ENCODE assay signal across 8 mouse cellular contexts in the genomic region with DNA sequence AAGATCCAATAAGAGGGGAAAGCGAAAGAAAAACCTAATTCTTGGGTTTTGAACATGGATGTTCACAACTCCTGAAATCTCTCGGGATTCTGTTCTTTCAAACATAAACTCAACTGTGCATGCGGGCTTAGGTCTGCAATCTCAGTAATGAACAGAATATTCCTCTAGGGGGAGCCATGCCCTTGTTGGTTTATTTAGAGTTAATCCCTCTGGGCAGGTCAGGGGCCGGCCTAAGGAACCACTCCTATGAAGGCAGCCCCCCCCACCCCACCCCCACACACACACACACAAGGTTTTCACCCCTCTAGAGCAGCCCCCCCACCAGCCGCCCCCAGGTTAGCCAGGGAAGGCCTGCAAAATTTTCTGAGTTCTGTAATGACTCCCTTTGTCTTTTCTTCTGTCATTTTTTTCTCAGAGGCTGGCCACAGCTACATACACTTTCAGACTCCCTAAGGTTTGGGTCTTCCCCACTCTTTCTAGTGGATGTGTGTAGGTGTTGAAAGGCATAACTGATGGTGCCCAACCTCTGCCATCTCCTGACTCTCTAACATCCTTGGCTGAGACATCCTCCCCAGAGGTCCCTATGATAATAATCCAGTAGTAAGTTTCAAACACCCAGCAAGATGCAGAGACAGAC. TPM values are rescaled to one million over a fixed set of nuclear protein-coding genes. Genes with fewer than 3 reads are reported as not detected.
DNase-seq lines count a peak whose midpoint lies in the region; ATAC-seq and TF ChIP-seq lines count a peak whose summit lies in the region.

No protein-coding gene starts in this region.

- no peak for TF ChIP-seq POLR2A in cerebellum, adult 2 months (IDR thresholded peaks at IDR 0.05; ENCODE audit: borderline replicate concordance, insufficient read depth, low read length)

- WGBS in cerebellum, adult 2 months = 23% methylated on average over 5 of the region's 5 CpGs
- 11% methylated on average over 5 of the region's 5 CpGs for WGBS in liver, embryonic 12.5 days (ENCODE audit: insufficient replicate concordance)

- H3K4me3 ChIP-seq in cerebellum, adult 2 months (replicated peaks; ENCODE audit: insufficient read depth, low read depth, low read length) = no peak overlapping the region
- H3K4me3 ChIP-seq in liver, embryonic 12.5 days = no peak overlapping the region

- no peak overlapping the region for H3K4me2 ChIP-seq in liver, embryonic 12.5 days

- no peaks in the 10 kb centered on the region for H3K9me3 ChIP-seq in liver, embryonic 12.5 days (replicated peaks)

- ATAC-seq in cerebellum, adult (ENCODE audit: insufficient number of reproducible peaks, low FRiP score, low TSS enrichment) = no peak
- no peak for ATAC-seq in liver, embryonic 12.5 days

- DNase-seq in cerebellum, adult 2 months = peak in 1 of 2 experiments; percentile 20
- peak; percentile 17 for DNase-seq in liver
- peak; percentile 78 for DNase-seq in embryo, embryonic 10 days (ENCODE audit: low spot score)
- peak; percentile 45 for DNase-seq in kidney, postnatal 14 days
- DNase-seq in retina, embryonic 14.5 days (ENCODE audit: low spot score) = peak; percentile 87
- no peak for DNase-seq in urinary bladder, postnatal 36 days (ENCODE audit: low spot score in 2 of 2)

- no peaks in the 10 kb centered on the region for H3K36me3 ChIP-seq in liver, embryonic 12.5 days

- no peaks in the 10 kb centered on the region for H3K27me3 ChIP-seq in cerebellum, adult 2 months (ENCODE audit: control insufficient read depth, insufficient read depth, low read length)
- H3K27me3 ChIP-seq in liver, embryonic 12.5 days (replicated peaks) = peaks cover 9% of the 10 kb centered on the region

- no peak overlapping the region for H3K9ac ChIP-seq in liver, embryonic 12.5 days

- no peak overlapping the region for H3K27ac ChIP-seq in cerebellum, adult 2 months (ENCODE audit: insufficient read depth, low read length)
- H3K27ac ChIP-seq in liver, embryonic 12.5 days = no peak overlapping the region

- peak; percentile 38; the same call in 1 of the 2 replicates for TF ChIP-seq CTCF in cerebellum, adult 2 months (IDR thresholded peaks at IDR 0.05; ENCODE audit: borderline replicate concordance, insufficient read depth, low read depth, low read length)

- no peaks in the 10 kb centered on the region for H3K4me1 ChIP-seq in cerebellum, adult 2 months (ENCODE audit: control insufficient read depth, insufficient read depth, low read length)
- no peaks in the 10 kb centered on the region for H3K4me1 ChIP-seq in liver, embryonic 12.5 days

RNA-seq across cellular contexts. Expression of a gene that starts 16.2 kb away (rescaled TPM):
- polyA plus RNA-seq in cerebellum, adult 2 months (2012; rRNA removed) = 12.5 and 15.2 TPM in 2 replicates
- 0.08 and 0.26 TPM in 2 replicates for polyA plus RNA-seq in liver, embryonic 12.5 days (2016; fragmentation: Nextera tagmentation; extraction: Ambion mirVana)

Comparison
In these comparisons a context has a peak if more than half of its experiments do, and no peak if none do; other contexts are left out.
1. DNase-seq: peak in liver (single experiment), embryo, embryonic 10 days (single experiment), kidney, postnatal 14 days (single experiment) and retina, embryonic 14.5 days (single experiment); none in urinary bladder, postnatal 36 days (0 of 2).
2. RNA of a gene that starts 16.2 kb away (polyA plus RNA-seq): 12.5 to 15.2 TPM in cerebellum, adult 2 months; 0.08 to 0.26 TPM in liver, embryonic 12.5 days; every median in the first group is over 10 times any median in the second.